In genomic region chr3:58556649-58557048, GRCm38 (mm10) we compare ENCODE assay signal across 21 mouse cellular contexts. TPM values are rescaled to one million over a fixed set of nuclear protein-coding genes. Genes with fewer than 3 reads are reported as not detected.
DNase-seq lines count a peak whose midpoint lies in the region; ATAC-seq and TF ChIP-seq lines count a peak whose summit lies in the region.
"Had no signal": no experiment of that assay in that cellular context is flagged by ENCODE, and none has a peak within 500 bp of the region (broad histone marks: within the 10 kb centered on the region; RNA-seq: fewer than 3 reads in every experiment).

No protein-coding gene starts in this region.

- peak overlapping the region; percentile 90 for H3K27ac ChIP-seq in ES-Bruce4 (ENCODE audit: insufficient read depth, low read length)
- no peak overlapping the region for H3K27ac ChIP-seq in midbrain, embryonic 13.5 days
- H3K27ac ChIP-seq: embryonic facial prominence, embryonic 15.5 days; forebrain, embryonic 15.5 days; limb, embryonic 12.5 days; liver, embryonic 12.5 days; midbrain, embryonic 12.5 days had no signal

- no peaks in the 10 kb centered on the region for H3K9me3 ChIP-seq in ES-Bruce4 (replicated peaks; ENCODE audit: control insufficient read depth, insufficient read depth, low read length, poor library complexity, severe bottlenecking)
- no peaks in the 10 kb centered on the region for H3K9me3 ChIP-seq in midbrain, embryonic 13.5 days
- H3K9me3 ChIP-seq: embryonic facial prominence, embryonic 15.5 days; forebrain, embryonic 15.5 days; limb, embryonic 12.5 days; liver, embryonic 12.5 days; midbrain, embryonic 12.5 days had no signal

- no peak overlapping the region for H3K4me3 ChIP-seq in ES-Bruce4 (ENCODE audit: low read depth, low read length)
- H3K4me3 ChIP-seq in midbrain, embryonic 13.5 days (replicated peaks) = no peak overlapping the region
- H3K4me3 ChIP-seq: embryonic facial prominence, embryonic 15.5 days; forebrain, embryonic 15.5 days; limb, embryonic 12.5 days; liver, embryonic 12.5 days; midbrain, embryonic 12.5 days had no signal

- no peak for TF ChIP-seq CTCF in ES-Bruce4 (IDR thresholded peaks at IDR 0.05; ENCODE audit: low read depth, low read length)

- 89% methylated on average over 7 of the region's 7 CpGs for whole genome bisulfite sequencing in midbrain, embryonic 13.5 days

- no peak overlapping the region for H3K4me2 ChIP-seq in midbrain, embryonic 13.5 days (replicated peaks)
- H3K4me2 ChIP-seq: embryonic facial prominence, embryonic 15.5 days; forebrain, embryonic 15.5 days; heart, embryonic 11.5 days; limb, embryonic 12.5 days; liver, embryonic 12.5 days; midbrain, embryonic 12.5 days had no signal

- H3K27me3 ChIP-seq in ES-Bruce4 (ENCODE audit: control insufficient read depth, insufficient read depth, low read length, poor library complexity, severe bottlenecking) = no peaks in the 10 kb centered on the region
- no peaks in the 10 kb centered on the region for H3K27me3 ChIP-seq in midbrain, embryonic 13.5 days
- H3K27me3 ChIP-seq: embryonic facial prominence, embryonic 15.5 days; forebrain, embryonic 15.5 days; limb, embryonic 12.5 days; liver, embryonic 12.5 days; midbrain, embryonic 12.5 days had no signal

- DNase-seq in Muller cell, postnatal 12 days (ENCODE audit: inconsistent ontology term) = peak; percentile 34
- DNase-seq in thymus, postnatal 36 days = no peak
- DNase-seq in adrenal gland, adult 8-10 months = no peak
- DNase-seq: adrenal gland, postnatal 25 days; cerebellum, adult 8-10 months; kidney, adult 18-20 months; kidney, postnatal 4 days; lung, adult 2 months; lung, postnatal 4 days; right cerebral cortex, postnatal 14 days; thymus, postnatal 14 days had no signal

- TF ChIP-seq POLR2A in ES-Bruce4 (IDR thresholded peaks at IDR 0.05; ENCODE audit: insufficient read depth, low read length) = no peak

- peaks cover 3% of the 10 kb centered on the region for H3K4me1 ChIP-seq in ES-Bruce4 (ENCODE audit: control insufficient read depth, insufficient read depth, low read length)
- H3K4me1 ChIP-seq in midbrain, embryonic 13.5 days (replicated peaks) = no peaks in the 10 kb centered on the region
- H3K4me1 ChIP-seq: embryonic facial prominence, embryonic 15.5 days; forebrain, embryonic 15.5 days; limb, embryonic 12.5 days; liver, embryonic 12.5 days; midbrain, embryonic 12.5 days had no signal

- peak; percentile 69; the same call in 1 of the 2 replicates for TF ChIP-seq EP300 in ES-Bruce4 (IDR thresholded peaks at IDR 0.05; ENCODE audit: insufficient read depth, low read depth, low read length)

- peaks cover 11% of the 10 kb centered on the region for H3K36me3 ChIP-seq in ES-Bruce4 (ENCODE audit: control insufficient read depth, insufficient read depth, low read length, poor library complexity, severe bottlenecking)
- peaks cover 54% of the 10 kb centered on the region for H3K36me3 ChIP-seq in midbrain, embryonic 13.5 days

- ATAC-seq in granulocyte monocyte progenitor cell, adult 5-6 weeks (replicated peaks; ENCODE audit: poor library complexity, severe bottlenecking) = peak; percentile 67
- ATAC-seq in neutrophil, adult 5-6 weeks (ENCODE audit: extremely low read depth, insufficient number of reproducible peaks, low FRiP score, poor library complexity, severe bottlenecking) = peak; percentile 37; the same call in 1 of the 2 replicates
- ATAC-seq in midbrain, embryonic 13.5 days = no peak
- ATAC-seq: forebrain, embryonic 15.5 days; liver, embryonic 12.5 days had no signal

- H3K9ac ChIP-seq in ES-Bruce4 (ENCODE audit: low read depth, poor library complexity, severe bottlenecking) = no peak overlapping the region
- no peak overlapping the region for H3K9ac ChIP-seq in midbrain, embryonic 13.5 days (replicated peaks)
- H3K9ac ChIP-seq: embryonic facial prominence, embryonic 15.5 days; forebrain, embryonic 15.5 days; limb, embryonic 12.5 days; liver, embryonic 12.5 days; midbrain, embryonic 12.5 days had no signal

RNA-seq across cellular contexts. Expression of gene Selenot, which starts 19.8 kb away (rescaled TPM):
- polyA plus RNA-seq in ES-Bruce4 (2011; ENCODE audit: insufficient read depth, insufficient read length, low read depth, missing spikeins) = 121 and 134 TPM in 2 replicates
- 80.8 and 97.3 TPM in 2 replicates for total RNA-seq in granulocyte monocyte progenitor cell, adult 5-6 weeks (2014; fragmentation: Nextera tagmentation)
- 158 and 187 TPM in 2 replicates for total RNA-seq in granulocyte monocyte progenitor cell, adult 5-6 weeks (2017)
- 190 and 211 TPM in 2 replicates for total RNA-seq in neutrophil, adult 5-6 weeks (2017)
- polyA plus RNA-seq in midbrain, embryonic 13.5 days (2015; fragmentation: Nextera tagmentation; extraction: Ambion mirVana) = 22.5 and 23.1 TPM in 2 replicates
- 100 to 1,000 TPM; 128 to 153 (median 139) TPM for total RNA-seq in adrenal gland, adult 8-10 months (2022)

RNA-seq across cellular contexts. Expression of gene Serp1, which starts 31.0 kb away (rescaled TPM):
- polyA plus RNA-seq in ES-Bruce4 (2011; ENCODE audit: insufficient read depth, insufficient read length, low read depth, missing spikeins) = 47.4 and 48.0 TPM in 2 replicates
- 117 and 128 TPM in 2 replicates for total RNA-seq in granulocyte monocyte progenitor cell, adult 5-6 weeks (2014; fragmentation: Nextera tagmentation)
- total RNA-seq in granulocyte monocyte progenitor cell, adult 5-6 weeks (2017) = 140 and 165 TPM in 2 replicates
- total RNA-seq in neutrophil, adult 5-6 weeks (2017) = 375 and 392 TPM in 2 replicates
- 74.0 and 75.3 TPM in 2 replicates for polyA plus RNA-seq in midbrain, embryonic 13.5 days (2015; fragmentation: Nextera tagmentation; extraction: Ambion mirVana)
- total RNA-seq in adrenal gland, adult 8-10 months (2022) = 100 to 1,000 TPM in 2 of 4 experiments, 10 to 100 TPM in 2; 95.8 to 126 (median 105) TPM

RNA-seq across cellular contexts. Expression of gene Eif2a, which starts 31.0 kb away (rescaled TPM):
- polyA plus RNA-seq in ES-Bruce4 (2011; ENCODE audit: insufficient read depth, insufficient read length, low read depth, missing spikeins) = 184 and 196 TPM in 2 replicates
- 99.7 and 127 TPM in 2 replicates for total RNA-seq in granulocyte monocyte progenitor cell, adult 5-6 weeks (2014; fragmentation: Nextera tagmentation)
- 99.8 and 121 TPM in 2 replicates for total RNA-seq in granulocyte monocyte progenitor cell, adult 5-6 weeks (2017)
- total RNA-seq in neutrophil, adult 5-6 weeks (2017) = 33.6 and 43.1 TPM in 2 replicates
- 43.3 and 48.3 TPM in 2 replicates for polyA plus RNA-seq in midbrain, embryonic 13.5 days (2015; fragmentation: Nextera tagmentation; extraction: Ambion mirVana)
- total RNA-seq in adrenal gland, adult 8-10 months (2022) = 10 to 100 TPM; 51.6 to 73.1 (median 60.5) TPM
